Mouse (Mus musculus): ENCODE results near the gene L3mbtl4. TPM values are rescaled to one million over a fixed set of nuclear protein-coding genes. Genes with fewer than 3 reads are reported as not detected.

Gene L3mbtl4
- total RNA-seq, 1 experiment: not detected

- no peaks in the 10 kb centered on the region for H3K36me3 ChIP-seq (ENCODE audit: control insufficient read depth, insufficient read depth, low read length, poor library complexity, severe bottlenecking)
- no peak overlapping the region for H3K9ac ChIP-seq (ENCODE audit: insufficient read depth, low read depth, low read length, poor library complexity, severe bottlenecking)
- in situ Hi-C loops (cut with MboI; ENCODE audit: low sequenced_read_pairs in 2 of 2, unreplicated experiment in 2 of 2): no loop called here
- DNase-seq (ENCODE audit: low read depth, low spot score): no peak
- H3K4me1 ChIP-seq (ENCODE audit: control insufficient read depth in 2 of 2, insufficient read depth in 2 of 2, low read length in 2 of 2, poor library complexity in 1 of 2): no peaks in the 10 kb centered on the region
- no peak overlapping the region for H3K4me3 ChIP-seq (ENCODE audit: insufficient read depth in 1 of 2, low read depth in 1 of 2, low read length in 2 of 2, poor library complexity in 1 of 2, severe bottlenecking in 1 of 2)
- H3K9me3 ChIP-seq (ENCODE audit: control insufficient read depth, insufficient read depth, low read depth, low read length): no peaks in the 10 kb centered on the region
- TF ChIP-seq ZC3H11A (IDR thresholded peaks at IDR 0.05; ENCODE audit: borderline replicate concordance, low read depth, low read length) (no peak), ZNF384 (IDR thresholded peaks at IDR 0.05; ENCODE audit: low read depth, low read length) (no peak), MAFK (IDR thresholded peaks at IDR 0.05; ENCODE audit: insufficient read depth, low read depth, low read length) (no peak), HCFC1 (IDR thresholded peaks at IDR 0.05; ENCODE audit: borderline replicate concordance, insufficient read depth, low read length) (no peak), CHD2 (IDR thresholded peaks at IDR 0.05; ENCODE audit: low read depth, low read length) (no peak)
- no peak overlapping the region for H3K27ac ChIP-seq (ENCODE audit: insufficient read depth, low read depth, low read length, poor library complexity, severe bottlenecking)
Observed at GRCm38 (mm10) chr17:68793741-68794140, 520.1 kb downstream of the L3mbtl4 start.

- Histone ChIP-seq H3K36me3 (ENCODE audit: control insufficient read depth, insufficient read depth, low read length, poor library complexity, severe bottlenecking) (no peaks in the 10 kb centered on the region), H3K4me1 (ENCODE audit: control insufficient read depth in 2 of 2, insufficient read depth in 2 of 2, low read length in 2 of 2, poor library complexity in 1 of 2) (no peaks in the 10 kb centered on the region), H3K9ac (ENCODE audit: insufficient read depth, low read depth, low read length, poor library complexity, severe bottlenecking) (no peak within 1 kb of the TSS), H3K27ac (ENCODE audit: insufficient read depth, low read depth, low read length, poor library complexity, severe bottlenecking) (no peak within 1 kb of the TSS), H3K9me3 (ENCODE audit: control insufficient read depth, insufficient read depth, low read depth, low read length) (no peaks in the 10 kb centered on the region), H3K4me3 (ENCODE audit: insufficient read depth in 1 of 2, low read depth in 1 of 2, low read length in 2 of 2, poor library complexity in 1 of 2, severe bottlenecking in 1 of 2) (no peak within 1 kb of the TSS)
- in situ Hi-C loops (cut with MboI; ENCODE audit: low sequenced_read_pairs in 2 of 2, unreplicated experiment in 2 of 2): loop anchor here in 1 of 2 experiments (25.0 kb wide), 1 partner anchor 914 kb away; no protein-coding TSS in a partner anchor
- no peak for TF ChIP-seq HCFC1 (IDR thresholded peaks at IDR 0.05; ENCODE audit: borderline replicate concordance, insufficient read depth, low read length)
- no peak for TF ChIP-seq CHD2 (IDR thresholded peaks at IDR 0.05; ENCODE audit: low read depth, low read length)
- no peak for TF ChIP-seq MAFK (IDR thresholded peaks at IDR 0.05; ENCODE audit: insufficient read depth, low read depth, low read length)
- no peak for TF ChIP-seq ZC3H11A (IDR thresholded peaks at IDR 0.05; ENCODE audit: borderline replicate concordance, low read depth, low read length)
- no peak for TF ChIP-seq ZNF384 (IDR thresholded peaks at IDR 0.05; ENCODE audit: low read depth, low read length)
- no peak for DNase-seq (ENCODE audit: low read depth, low spot score)
Observed at GRCm38 (mm10) chr17:68826323-68826722, 552.7 kb downstream of the L3mbtl4 start, which contains the start of gene Tmem200c. TSS of gene Tmem200c (plus strand) at chr17:68826623.

All from ES-E14 (cell line).